ENCODE assay signal across 26 mouse cellular contexts in the genomic region with DNA sequence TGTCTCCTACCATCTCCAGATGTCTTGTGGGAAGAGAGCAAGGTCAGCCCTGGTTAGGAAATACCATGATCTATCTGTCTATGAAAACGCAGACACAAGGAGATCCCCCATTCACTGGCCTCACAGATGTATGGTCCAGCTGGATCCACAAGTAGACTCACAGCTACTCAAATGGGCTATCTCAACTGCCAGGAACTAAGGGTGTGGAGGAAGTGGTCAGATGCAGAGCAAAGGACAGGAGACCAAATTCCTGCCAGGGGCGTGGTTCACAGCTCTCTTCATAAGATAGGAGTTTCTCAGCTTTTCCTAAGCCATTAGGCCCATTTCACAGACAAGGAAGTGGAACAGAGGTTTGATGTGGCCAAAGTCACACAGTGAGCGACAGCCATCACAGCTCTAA.
DNase-seq lines count a peak whose midpoint lies in the region; ATAC-seq and TF ChIP-seq lines count a peak whose summit lies in the region.
"Had no signal": no experiment of that assay in that cellular context is flagged by ENCODE, and none has a peak within 500 bp of the region (broad histone marks: within the 10 kb centered on the region; RNA-seq: fewer than 3 reads in every experiment).

No protein-coding gene starts in this region.

- peak; percentile 81 for DNase-seq in 3T3-L1 (ENCODE audit: low read depth, low spot score)
- peak; percentile 85 for DNase-seq in large intestine, adult 2 months (ENCODE audit: low read depth, low spot score)
- peak; percentile 46 for DNase-seq in stomach, postnatal 0 days (ENCODE audit: low spot score)
- DNase-seq in cerebellum, adult 11-12 months: no peak
- DNase-seq in cerebellum, postnatal 36 days: no peak
- DNase-seq in midbrain, embryonic 10.5 days (ENCODE audit: low spot score): no peak
- DNase-seq: adrenal gland, postnatal 14 days; cerebellum, adult 18-20 months; cerebellum, postnatal 14 days; gastrocnemius, postnatal 25 days; heart, adult 18-20 months; heart, postnatal 4 days; kidney, adult 8-10 months; lung, postnatal 36 days; right cerebral cortex, postnatal 25 days; spleen, adult 18-20 months; thymus, adult 2 months; thymus, postnatal 36 days had no signal

- 53% methylated on average over 3 of the region's 3 CpGs for WGBS in large intestine, adult 2 months
- 70% methylated on average over 3 of the region's 3 CpGs for WGBS in stomach, postnatal 0 days
- WGBS in midbrain, embryonic 10.5 days: 92% methylated on average over 3 of the region's 3 CpGs

- no peaks in the 10 kb centered on the region for H3K9me3 ChIP-seq in stomach, postnatal 0 days (ENCODE audit: control insufficient read depth, low read length)
- no peaks in the 10 kb centered on the region for H3K9me3 ChIP-seq in midbrain, embryonic 10.5 days (replicated peaks)
- H3K9me3 ChIP-seq: heart, embryonic 12.5 days; hindbrain, embryonic 15.5 days; limb, embryonic 12.5 days had no signal

- no peak for TF ChIP-seq CTCF in stomach, postnatal 0 days (IDR thresholded peaks at IDR 0.05; ENCODE audit: low read depth)

- H3K4me3 ChIP-seq in stomach, postnatal 0 days (ENCODE audit: low read depth, low read length): no peak overlapping the region
- H3K4me3 ChIP-seq in midbrain, embryonic 10.5 days: no peak overlapping the region
- H3K4me3 ChIP-seq: heart, embryonic 12.5 days; hindbrain, embryonic 15.5 days; limb, embryonic 12.5 days had no signal

- H3K36me3 ChIP-seq in stomach, postnatal 0 days (ENCODE audit: control insufficient read depth, insufficient read depth, low read length): no peaks in the 10 kb centered on the region
- no peaks in the 10 kb centered on the region for H3K36me3 ChIP-seq in midbrain, embryonic 10.5 days
- H3K36me3 ChIP-seq: heart, embryonic 12.5 days; hindbrain, embryonic 15.5 days; limb, embryonic 12.5 days had no signal

- ATAC-seq in common myeloid progenitor, adult 5-6 weeks (replicated peaks; ENCODE audit: low read depth, poor library complexity, severe bottlenecking): peak; percentile 24; the same call in 1 of the 2 replicates
- peak; percentile 41; the same call in 1 of the 2 replicates for ATAC-seq in stomach, postnatal 0 days (ENCODE audit: low FRiP score, low TSS enrichment)
- ATAC-seq: forebrain, embryonic 14.5 days; inflammation-experienced regulatory T-cells, adult 6 months; midbrain, embryonic 16.5 days had no signal

- no peaks in the 10 kb centered on the region; the same call in 1 of the 2 replicates for H3K4me1 ChIP-seq in stomach, postnatal 0 days (replicated peaks; ENCODE audit: control insufficient read depth, insufficient read depth)
- peaks cover 25% of the 10 kb centered on the region for H3K4me1 ChIP-seq in midbrain, embryonic 10.5 days
- H3K4me1 ChIP-seq: hindbrain, embryonic 15.5 days had no signal

- TF ChIP-seq EP300 in stomach, postnatal 0 days (optimal IDR thresholded peaks at IDR 0.05): no peak

- H3K9ac ChIP-seq in stomach, postnatal 0 days (ENCODE audit: low read length): no peak overlapping the region
- H3K9ac ChIP-seq: heart, embryonic 12.5 days; hindbrain, embryonic 15.5 days; limb, embryonic 12.5 days had no signal

- H3K27ac ChIP-seq in stomach, postnatal 0 days (replicated peaks): no peak overlapping the region
- H3K27ac ChIP-seq in midbrain, embryonic 10.5 days (replicated peaks): no peak overlapping the region
- H3K27ac ChIP-seq: hindbrain, embryonic 15.5 days; kidney, postnatal 0 days; limb, embryonic 12.5 days had no signal

- no peak overlapping the region for H3K4me2 ChIP-seq in stomach, postnatal 0 days (replicated peaks; ENCODE audit: low read depth)
- H3K4me2 ChIP-seq: heart, embryonic 12.5 days; hindbrain, embryonic 15.5 days; limb, embryonic 12.5 days had no signal

- H3K27me3 ChIP-seq in stomach, postnatal 0 days (ENCODE audit: control insufficient read depth, insufficient read depth, low read length): no peaks in the 10 kb centered on the region
- no peaks in the 10 kb centered on the region for H3K27me3 ChIP-seq in midbrain, embryonic 10.5 days (ENCODE audit: low read depth, poor library complexity, severe bottlenecking)
- H3K27me3 ChIP-seq: heart, embryonic 12.5 days; hindbrain, embryonic 15.5 days; limb, embryonic 12.5 days had no signal

Comparison
In these comparisons a context has a peak if more than half of its experiments do, and no peak if none do; other contexts are left out.
1. DNase-seq: peak in 3T3-L1 (single experiment), large intestine, adult 2 months (single experiment) and stomach, postnatal 0 days (single experiment); none in cerebellum, adult 11-12 months (single experiment), cerebellum, postnatal 36 days (0 of 2) and midbrain, embryonic 10.5 days (single experiment).